Mouse (Mus musculus) hindbrain, embryonic 11.5 days (tissue): ENCODE measurements around the gene Defb26. TPM values are rescaled to one million over a fixed set of nuclear protein-coding genes. Genes with fewer than 3 reads are reported as not detected.
A peak's percentile ranks its signal among the peaks of the same experiment; 100 is the strongest.

Source experiments
- ATAC-seq: fragments of 200-750 bp; cut with Nextera tagmentation; 2 replicates; pipeline ENCODE4 v1.8.0; 2017; ENCODE audit warnings: mild to moderate bottlenecking, moderate TSS enrichment, moderate library complexity; ENCODE audit not compliant: low FRiP score
- DNase-seq: peaks from one replicate; pipeline ENCODE4 v3.0.0-alpha.2; 2015; ENCODE audit warnings: low spot score
- H3K27ac ChIP-seq: fragments of 300-500 bp; sonication (generic); 2 replicates; pipeline ENCODE4 v1.5.1; 2014; ENCODE audit warnings: mild to moderate bottlenecking, low read depth, low read length
- H3K27me3 ChIP-seq: fragments of 300-500 bp; sonication (generic); 2 replicates; pipeline ENCODE4 v1.6.1; 2014; ENCODE audit warnings: mild to moderate bottlenecking, low read length, moderate library complexity, mixed read lengths; ENCODE audit not compliant: control insufficient read depth, insufficient read depth
- H3K36me3 ChIP-seq: fragments of 300-500 bp; sonication (generic); 2 replicates; pipeline ENCODE4 v1.6.1; 2014; ENCODE audit warnings: mild to moderate bottlenecking, low read length, moderate library complexity, mixed read lengths; ENCODE audit not compliant: control insufficient read depth, insufficient read depth
- H3K4me1 ChIP-seq: fragments of 300-500 bp; sonication (generic); replicated peaks from 2 replicates; pipeline ENCODE4 v1.6.1; 2014; ENCODE audit warnings: low read length, mixed read lengths; ENCODE audit not compliant: control insufficient read depth, insufficient read depth
- H3K4me2 ChIP-seq: fragments of 300-500 bp; sonication (generic); replicated peaks from 2 replicates; pipeline ENCODE4 v1.6.1; 2014; ENCODE audit warnings: mild to moderate bottlenecking, low read depth, low read length
- H3K4me3 ChIP-seq: fragments of 300-500 bp; sonication (generic); 2 replicates; pipeline ENCODE4 v1.5.1; 2014; ENCODE audit warnings: low read depth, low read length
- H3K9ac ChIP-seq: fragments of 300-500 bp; sonication (generic); 2 replicates; pipeline ENCODE4 v1.6.1; 2014; ENCODE audit warnings: low read depth, low read length
- H3K9me3 ChIP-seq: fragments of 300-500 bp; sonication (generic); 2 replicates; pipeline ENCODE4 v1.6.1; 2016; ENCODE audit warnings: low read length; ENCODE audit not compliant: control insufficient read depth
- WGBS: fragments of 180-500 bp; shearing (Covaris S2); extraction: QIAGEN DNeasy Blood & Tissue Kit; methylation state at CpG from one replicate; pipeline ENCODE4 v1.1.7; 2014; 5-methylcytosine and 5-hydroxymethylcytosine counted together
- polyA plus RNA-seq: library from polyadenylated mRNA; unstranded; fragments of >200 nt; fragmentation: Nextera tagmentation; extraction: Ambion mirVana; gene quantifications from 2 replicates; pipeline ENCODE4 v1.2.1, GENCODE M21; 2014

Defb26 gene
- polyA plus RNA-seq, 1 experiment from 2014 or later, result not detected

- DNase-seq, result no peak
- Histone ChIP-seq H3K27me3 (no peaks in the 10 kb centered on the region), H3K27ac (no peak overlapping the region), H3K4me2 (no peak overlapping the region), H3K4me1 (no peaks in the 10 kb centered on the region), H3K4me3 (no peak overlapping the region), H3K36me3 (no peaks in the 10 kb centered on the region), H3K9ac (no peak overlapping the region), H3K9me3 (no peaks in the 10 kb centered on the region)
- 92% methylated on average over 7 of the region's 7 CpGs for WGBS
- no peak for ATAC-seq
Measured at GRCm38 (mm10) chr2:152481726-152482125, 29.8 kb downstream of the Defb26 start.

GRCm38 (mm10) chr2:152480881-152481280 lies 30.6 kb downstream of the Defb26 start:
- no peak overlapping the region for H3K4me3 ChIP-seq
- H3K9me3 ChIP-seq, result no peaks in the 10 kb centered on the region
- DNase-seq, result no peak
- no peak for ATAC-seq
- H3K4me1 ChIP-seq, result no peaks in the 10 kb centered on the region
- H3K9ac ChIP-seq, result no peak overlapping the region
- H3K36me3 ChIP-seq, result no peaks in the 10 kb centered on the region
- WGBS, result 89% methylated on average over 3 of the region's 3 CpGs
- H3K27ac ChIP-seq, result no peak overlapping the region
- no peak overlapping the region for H3K4me2 ChIP-seq
- no peaks in the 10 kb centered on the region for H3K27me3 ChIP-seq

GRCm38 (mm10) chr2:152476763-152477162 lies 34.7 kb downstream of the Defb26 start, which contains the start of gene Defb20:
Defb20 (plus strand) TSS chr2:152477063.
- no peak for ATAC-seq
- Histone ChIP-seq H3K4me2 (no peak within 1 kb of the TSS), H3K36me3 (no peaks in the 10 kb centered on the region), H3K27me3 (no peaks in the 10 kb centered on the region), H3K9me3 (no peaks in the 10 kb centered on the region), H3K27ac (no peak within 1 kb of the TSS), H3K4me1 (no peaks in the 10 kb centered on the region), H3K4me3 (no peak within 1 kb of the TSS), H3K9ac (no peak within 1 kb of the TSS)
- 71% methylated on average over 2 of the region's 2 CpGs for WGBS
- no peak for DNase-seq

- no peak overlapping the region for H3K4me3 ChIP-seq
- no peaks in the 10 kb centered on the region for H3K9me3 ChIP-seq
- WGBS, result 35% methylated on average over 3 of the region's 3 CpGs
- no peaks in the 10 kb centered on the region for H3K36me3 ChIP-seq
- no peaks in the 10 kb centered on the region for H3K4me1 ChIP-seq
- H3K9ac ChIP-seq, result no peak overlapping the region
- DNase-seq (no peak), ATAC-seq (no peak)
- H3K4me2 ChIP-seq, result no peak overlapping the region
- H3K27ac ChIP-seq, result no peak overlapping the region
- H3K27me3 ChIP-seq, result no peaks in the 10 kb centered on the region
Measured at GRCm38 (mm10) chr2:152472434-152472833, 39.1 kb downstream of the Defb26 start.

GRCm38 (mm10) chr2:152470973-152471372 lies 40.5 kb downstream of the Defb26 start:
- H3K9ac ChIP-seq, result no peak overlapping the region
- H3K27ac ChIP-seq, result no peak overlapping the region
- no peaks in the 10 kb centered on the region for H3K27me3 ChIP-seq
- H3K4me3 ChIP-seq, result no peak overlapping the region
- peak; percentile 67 for DNase-seq
- H3K36me3 ChIP-seq, result no peaks in the 10 kb centered on the region
- H3K4me2 ChIP-seq, result no peak overlapping the region
- no peaks in the 10 kb centered on the region for H3K9me3 ChIP-seq
- no peak for ATAC-seq
- WGBS, result 35% methylated on average over 7 of the region's 7 CpGs
- no peaks in the 10 kb centered on the region for H3K4me1 ChIP-seq

- no peak within 1 kb of the TSS for H3K4me2 ChIP-seq
- WGBS, result 92% methylated on average over 3 of the region's 3 CpGs
- ATAC-seq, result no peak
Measured at GRCm38 (mm10) chr2:152464570-152465150, 46.8 kb downstream of the Defb26 start, which contains the start of gene Defb23. Defb23 (minus strand) TSS chr2:152464620.

GRCm38 (mm10) chr2:152459241-152459640 lies 52.3 kb downstream of the Defb26 start:
- Histone ChIP-seq H3K9me3 (no peaks in the 10 kb centered on the region), H3K36me3 (no peaks in the 10 kb centered on the region), H3K9ac (no peak overlapping the region), H3K27ac (no peak overlapping the region), H3K4me2 (no peak overlapping the region), H3K4me1 (no peaks in the 10 kb centered on the region), H3K27me3 (no peaks in the 10 kb centered on the region), H3K4me3 (no peak overlapping the region)
- 66% methylated on average over 13 of the region's 13 CpGs for WGBS
- ATAC-seq, result no peak
- no peak for DNase-seq

More at GRCm38 (mm10) chr2:152464570-152465150, 46.8 kb downstream of the Defb26 start, which contains the start of gene Defb23:
- Histone ChIP-seq H3K27me3 (no peaks in the 10 kb centered on the region), H3K27ac (no peak within 1 kb of the TSS), H3K9me3 (no peaks in the 10 kb centered on the region), H3K36me3 (no peaks in the 10 kb centered on the region), H3K4me3 (no peak within 1 kb of the TSS), H3K9ac (no peak within 1 kb of the TSS), H3K4me1 (no peaks in the 10 kb centered on the region)
- no peak for DNase-seq

Other genes starting within 250 kb of the Defb26 start
- gene Tbc1d20, start 217.9 kb downstream of the Defb26 start, polyA plus RNA-seq, result 23.7 and 24.2 TPM in 2 replicates
- gene Rbck1, start 179.0 kb downstream of the Defb26 start, polyA plus RNA-seq, result 64.7 and 70.6 TPM in 2 replicates
- gene Trib3, start 167.7 kb downstream of the Defb26 start, polyA plus RNA-seq, result 0.86 and 1.7 TPM in 2 replicates
- gene Nrsn2, start 135.1 kb downstream of the Defb26 start, polyA plus RNA-seq, result 8.2 and 8.5 TPM in 2 replicates
- 18.6 and 20.7 TPM in 2 replicates for gene Sox12, start 113.6 kb downstream of the Defb26 start, polyA plus RNA-seq
- 42.9 and 45.9 TPM in 2 replicates for gene Zcchc3, start 96.7 kb downstream of the Defb26 start, polyA plus RNA-seq
- 2.9 and 3.8 TPM in 2 replicates for gene 6820408C15Rik, start 96.1 kb downstream of the Defb26 start, polyA plus RNA-seq
- gene Defb23, start 47.1 kb downstream of the Defb26 start, polyA plus RNA-seq, result not detected in 2 replicates
- not detected in 2 replicates for gene Defb20, start 34.6 kb downstream of the Defb26 start, polyA plus RNA-seq
- gene Defb22, start 21.6 kb downstream of the Defb26 start, polyA plus RNA-seq, result not detected in 2 replicates
- not detected in 2 replicates for gene Defb28, start 6.6 kb upstream of the Defb26 start, polyA plus RNA-seq
- not detected in 2 replicates for gene Defb29, start 28.4 kb upstream of the Defb26 start, polyA plus RNA-seq
- gene Gm17416, start 57.6 kb upstream of the Defb26 start, polyA plus RNA-seq, result not detected in 2 replicates
- not detected in 2 replicates for gene Defb21, start 61.1 kb upstream of the Defb26 start, polyA plus RNA-seq
- not detected in 2 replicates for gene Defb19, start 68.6 kb upstream of the Defb26 start, polyA plus RNA-seq
- not detected in 2 replicates for gene Defb45, start 87.7 kb upstream of the Defb26 start, polyA plus RNA-seq
- gene Defb36, start 92.6 kb upstream of the Defb26 start, polyA plus RNA-seq, result not detected in 2 replicates
- not detected in 2 replicates for gene Defb25, start 111.4 kb upstream of the Defb26 start, polyA plus RNA-seq
- gene Rem1, start 115.3 kb upstream of the Defb26 start, polyA plus RNA-seq, result 0.29 and 0.62 TPM in 2 replicates
- 124 and 138 TPM in 2 replicates for gene H13, start 157.8 kb upstream of the Defb26 start, polyA plus RNA-seq
- gene Mcts2, start 175.3 kb upstream of the Defb26 start, polyA plus RNA-seq, result 43.9 and 48.5 TPM in 2 replicates
- gene Id1, start 224.6 kb upstream of the Defb26 start, polyA plus RNA-seq, result 166 and 168 TPM in 2 replicates
- 4.1 and 4.4 TPM in 2 replicates for gene Cox4i2, start 242.5 kb upstream of the Defb26 start, polyA plus RNA-seq